Mouse (Mus musculus) olfactory bulb, adult 2 months (tissue): ENCODE measurements around the gene Ccdc36.

Source experiments
- CTCF ChIP-seq: fragments of 200-500 bp; IDR thresholded peaks from 2 replicates; pipeline ENCODE4 v1.5.1; 2012; ENCODE audit warnings: low read depth, mild to moderate bottlenecking, low read length, moderate library complexity; ENCODE audit not compliant: insufficient read depth
- POLR2A ChIP-seq: fragments of 200-500 bp; IDR thresholded peaks from 2 replicates; pipeline ENCODE4 v1.6.1; 2012; ENCODE audit warnings: mild to moderate bottlenecking, low read depth, low read length, moderate library complexity; ENCODE audit not compliant: insufficient read depth

GRCm38 (mm10) chr9:108395427-108395826 is 32.9 kb downstream of the Ccdc36 start:
- TF ChIP-seq CTCF (no peak), POLR2A (no peak)
